Mouse (Mus musculus) monocyte, adult 5-6 weeks (primary cell): ENCODE results near the gene Ezh2. TPM values are rescaled to one million over a fixed set of nuclear protein-coding genes. Genes with fewer than 3 reads are reported as not detected.
"Not testable (repeated sequence)": the region's sequence is repeated elsewhere in the genome, so short reads cannot be mapped to it uniquely, and the experiment has no call there.

Source experiments
- ATAC-seq: fragments of 153-309, 156-312 bp; replicated peaks from 2 replicates; pipeline ENCODE4 v1.8.0; 2017; ENCODE audit warnings: mild to moderate bottlenecking; ENCODE audit not compliant: low TSS enrichment, insufficient number of reproducible peaks, severe bottlenecking, poor library complexity, low FRiP score
- total RNA-seq: library from RNA; stranded (forward); fragments of 200-1000, 200-491, 200-594 nt; gene quantifications from 3 replicates; pipeline ENCODE4 v1.2.3, GENCODE M21; 2017

Ezh2 gene
- 37.1 to 69.1 TPM (median 58.8 TPM) in 3 replicates for total RNA-seq

GRCm38 (mm10) chr6:47594926-47595623, at the start of gene Ezh2:
TSS of gene Ezh2 (minus strand) at chr6:47595341.
- ATAC-seq = peak; percentile 99

GRCm38 (mm10) chr6:47636527-47637076, 41.5 kb upstream of the Ezh2 start:
- peak; percentile 87 for ATAC-seq

- no peak for ATAC-seq
Observed at GRCm38 (mm10) chr6:47635995-47636526, 40.9 kb upstream of the Ezh2 start.

- ATAC-seq = no peak
Observed at GRCm38 (mm10) chr6:47635207-47635994, 40.3 kb upstream of the Ezh2 start.

GRCm38 (mm10) chr6:47633467-47633866, 38.3 kb upstream of the Ezh2 start:
- ATAC-seq = no peak

GRCm38 (mm10) chr6:47630061-47630460, 34.9 kb upstream of the Ezh2 start:
- not testable (repeated sequence) for ATAC-seq

GRCm38 (mm10) chr6:47627978-47628377, 32.8 kb upstream of the Ezh2 start:
- no peak for ATAC-seq

- ATAC-seq = not testable (repeated sequence)
Observed at GRCm38 (mm10) chr6:47626976-47627375, 31.8 kb upstream of the Ezh2 start.

GRCm38 (mm10) chr6:47621039-47621438, 25.9 kb upstream of the Ezh2 start:
- 0 out of 2 replicates have a peak, but pooled peaks have one; percentile 13 for ATAC-seq

GRCm38 (mm10) chr6:47608306-47608705, 13.2 kb upstream of the Ezh2 start:
- ATAC-seq = not testable (repeated sequence)

GRCm38 (mm10) chr6:47601931-47602330, 6.8 kb upstream of the Ezh2 start:
- ATAC-seq = no peak

GRCm38 (mm10) chr6:47595696-47596095, 555 bp upstream of the Ezh2 start:
- no peak for ATAC-seq

- peak; percentile 36 for ATAC-seq
Observed at GRCm38 (mm10) chr6:47594141-47594835, 853 bp downstream of the Ezh2 start.

- ATAC-seq = no peak
Observed at GRCm38 (mm10) chr6:47593590-47593989, 1.6 kb downstream of the Ezh2 start.

- not testable (repeated sequence) for ATAC-seq
Observed at GRCm38 (mm10) chr6:47587332-47587731, 7.8 kb downstream of the Ezh2 start.

- no peak for ATAC-seq
Observed at GRCm38 (mm10) chr6:47572887-47573286, 22.3 kb downstream of the Ezh2 start.

- no peak for ATAC-seq
Observed at GRCm38 (mm10) chr6:47565326-47566035, 29.7 kb downstream of the Ezh2 start.

- ATAC-seq = no peak
Observed at GRCm38 (mm10) chr6:47561426-47561825, 33.7 kb downstream of the Ezh2 start.
